Mouse (Mus musculus) bone marrow, adult 2 months (tissue): ENCODE measurements at regions not wholly inside any gene's neighbourhood (a gene's known extent, or its start where the extent isn't known, plus 50 kb on each side); places are given as distances from the start of the nearest gene placed in this dataset.

Source experiments
- H3K27ac ChIP-seq: fragments of 200-500 bp; 2 replicates; pipeline ENCODE4 v1.5.1; 2012; ENCODE audit warnings: low read depth, mild to moderate bottlenecking, control low read depth, inconsistent platforms, low read length; ENCODE audit not compliant: control insufficient read depth, poor library complexity, insufficient read depth
- H3K4me1 ChIP-seq: fragments of 200-500 bp; 2 replicates; pipeline ENCODE4 v1.6.1; 2011; ENCODE audit warnings: low read length; ENCODE audit not compliant: control insufficient read depth, insufficient read depth
- H3K4me3 ChIP-seq: fragments of 200-500 bp; replicated peaks from 2 replicates; pipeline ENCODE3; 2011; ENCODE audit warnings: mild to moderate bottlenecking, low read depth, low read length, control low read depth; ENCODE audit not compliant: control insufficient read depth
- CTCF ChIP-seq: fragments of 200-500 bp; IDR thresholded peaks from 2 replicates; pipeline ENCODE4 v1.5.1; 2011; ENCODE audit warnings: low read length, control low read depth; ENCODE audit not compliant: control insufficient read depth, insufficient read depth
- POLR2A ChIP-seq: fragments of 200-500 bp; IDR thresholded peaks from 2 replicates; pipeline ENCODE4 v1.6.1; 2011; ENCODE audit warnings: low read depth, mild to moderate bottlenecking, control low read depth, low read length, borderline replicate concordance; ENCODE audit not compliant: control insufficient read depth
- WGBS: fragments of 180-500 bp; shearing (Covaris S2); methylation state at CpG from one replicate; pipeline ENCODE4 v1.1.7; 2018; 5-methylcytosine and 5-hydroxymethylcytosine counted together

- WGBS, result 3% methylated on average over 1 of the region's 1 CpGs
- Histone ChIP-seq H3K27ac (no peak overlapping the region), H3K4me3 (no peak overlapping the region), H3K4me1 (no peaks in the 10 kb centered on the region)
- TF ChIP-seq POLR2A (no peak), CTCF (peak; percentile 45)
Measured at GRCm38 (mm10) chr1:124718065-124718464, 672.7 kb upstream of the Dpp10 start.

GRCm38 (mm10) chr1:124706246-124706645, 660.9 kb upstream of the Dpp10 start:
- WGBS, result 73% methylated on average over 2 of the region's 2 CpGs
- no peaks in the 10 kb centered on the region for H3K4me1 ChIP-seq
- H3K27ac ChIP-seq, result no peak overlapping the region
- H3K4me3 ChIP-seq, result no peak overlapping the region
- TF ChIP-seq POLR2A (no peak), CTCF (no peak)

GRCm38 (mm10) chr1:124674420-124674819, 629.1 kb upstream of the Dpp10 start:
- H3K4me1 ChIP-seq, result no peaks in the 10 kb centered on the region
- no peak overlapping the region for H3K27ac ChIP-seq
- 34% methylated on average over 2 of the region's 2 CpGs for WGBS
- TF ChIP-seq POLR2A (no peak), CTCF (no peak)
- no peak overlapping the region for H3K4me3 ChIP-seq

GRCm38 (mm10) chr1:124652872-124653271, 607.5 kb upstream of the Dpp10 start:
- Histone ChIP-seq H3K4me3 (no peak overlapping the region), H3K27ac (no peak overlapping the region), H3K4me1 (no peaks in the 10 kb centered on the region)
- TF ChIP-seq POLR2A, result no peak
- TF ChIP-seq CTCF, result no peak

GRCm38 (mm10) chr1:124652251-124652861, 607.0 kb upstream of the Dpp10 start:
- TF ChIP-seq CTCF (no peak), POLR2A (no peak)
- Histone ChIP-seq H3K27ac (no peak overlapping the region), H3K4me1 (no peaks in the 10 kb centered on the region), H3K4me3 (no peak overlapping the region)
- 74% methylated on average over 3 of the region's 3 CpGs for WGBS

GRCm38 (mm10) chr1:124635246-124635768, 589.9 kb upstream of the Dpp10 start:
- no peaks in the 10 kb centered on the region for H3K4me1 ChIP-seq
- TF ChIP-seq POLR2A (no peak), CTCF (no peak)
- H3K27ac ChIP-seq, result no peak overlapping the region
- no peak overlapping the region for H3K4me3 ChIP-seq

- no peaks in the 10 kb centered on the region for H3K4me1 ChIP-seq
- TF ChIP-seq CTCF (no peak), POLR2A (no peak)
- H3K4me3 ChIP-seq, result no peak overlapping the region
- H3K27ac ChIP-seq, result no peak overlapping the region
Measured at GRCm38 (mm10) chr1:124630084-124630483, 584.7 kb upstream of the Dpp10 start.

- Histone ChIP-seq H3K4me1 (no peaks in the 10 kb centered on the region), H3K4me3 (no peak overlapping the region), H3K27ac (no peak overlapping the region)
- no peak for TF ChIP-seq POLR2A
- TF ChIP-seq CTCF, result no peak
- WGBS, result 32% methylated on average over 1 of the region's 1 CpGs
Measured at GRCm38 (mm10) chr1:124584620-124585019, 539.3 kb upstream of the Dpp10 start.
